Mouse (Mus musculus) lung, postnatal 0 days (tissue): ENCODE measurements at regions not wholly inside any gene's neighbourhood (a gene's known extent, or its start where the extent isn't known, plus 50 kb on each side); places are given as distances from the start of the nearest gene placed in this dataset.

Experiments used
- CTCF ChIP-seq: IDR thresholded peaks from 2 replicates; pipeline ENCODE4 v1.5.1; 2016; ENCODE audit warnings: antibody characterized with exemption, mild to moderate bottlenecking
- EP300 ChIP-seq: IDR thresholded peaks from 2 replicates; pipeline ENCODE4 v1.6.1; 2016; ENCODE audit warnings: antibody characterized with exemption, mild to moderate bottlenecking, control low read depth

DNA sequence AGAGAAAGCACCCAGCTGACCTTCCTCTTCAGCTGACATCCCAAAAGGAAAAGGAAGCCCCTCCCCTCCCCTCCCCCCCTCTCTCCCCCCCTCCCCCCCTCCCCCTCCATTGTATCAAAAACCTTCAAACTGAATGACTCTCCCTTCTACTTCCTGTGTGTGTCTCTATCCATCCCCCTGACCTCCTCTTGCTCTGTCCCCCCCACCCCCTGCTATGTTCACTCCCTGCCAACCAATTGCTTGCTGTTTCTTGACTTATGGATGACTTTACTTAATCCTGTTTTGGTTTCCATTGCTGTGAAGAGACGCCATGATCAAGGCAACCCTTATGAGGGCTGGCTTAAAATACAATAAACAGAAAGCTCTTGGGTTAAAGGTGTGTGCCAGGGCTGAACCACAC lies 64.7 kb upstream of the Itga6 start:
- TF ChIP-seq CTCF (no peak), EP300 (no peak)
